Mouse (Mus musculus) hindbrain, embryonic 13.5 days (tissue): ENCODE measurements around the gene Fpr-rs4. TPM values are rescaled to one million over a fixed set of nuclear protein-coding genes. Genes with fewer than 3 reads are reported as not detected.
"Not testable (repeated sequence)": the region's sequence is repeated elsewhere in the genome, so short reads cannot be mapped to it uniquely, and the experiment has no call there.

Experiments used
- ATAC-seq: fragments of 200-750 bp; cut with Nextera tagmentation; 2 replicates; pipeline ENCODE4 v1.8.0; 2017; ENCODE audit warnings: moderate TSS enrichment; ENCODE audit not compliant: low FRiP score
- H3K27ac ChIP-seq: fragments of 300-500 bp; sonication (generic); 2 replicates; pipeline ENCODE4 v1.5.1; 2015; ENCODE audit warnings: inconsistent platforms, mild to moderate bottlenecking, moderate library complexity
- H3K27me3 ChIP-seq: fragments of 300-500 bp; sonication (generic); 2 replicates; pipeline ENCODE4 v1.6.1; 2015; ENCODE audit warnings: mild to moderate bottlenecking, inconsistent platforms
- H3K36me3 ChIP-seq: fragments of 300-500 bp; sonication (generic); 2 replicates; pipeline ENCODE4 v1.6.1; 2015; ENCODE audit warnings: mild to moderate bottlenecking, inconsistent platforms
- H3K4me1 ChIP-seq: fragments of 300-500 bp; sonication (generic); replicated peaks from 2 replicates; pipeline ENCODE4 v1.6.1; 2015; ENCODE audit warnings: inconsistent platforms
- H3K4me2 ChIP-seq: fragments of 300-500 bp; sonication (generic); 2 replicates; pipeline ENCODE4 v1.6.1; 2015; ENCODE audit warnings: inconsistent platforms, mild to moderate bottlenecking, moderate library complexity
- H3K4me3 ChIP-seq: fragments of 300-500 bp; sonication (generic); 2 replicates; pipeline ENCODE4 v1.5.1; 2015; ENCODE audit warnings: mild to moderate bottlenecking, inconsistent platforms
- H3K9ac ChIP-seq: fragments of 300-500 bp; sonication (generic); 2 replicates; pipeline ENCODE4 v1.6.1; 2015; ENCODE audit warnings: mild to moderate bottlenecking, inconsistent platforms
- H3K9me3 ChIP-seq: fragments of 300-500 bp; sonication (generic); 2 replicates; pipeline ENCODE4 v1.6.1; 2016; ENCODE audit warnings: inconsistent platforms
- WGBS: fragments of 180-500 bp; shearing (Covaris S2); methylation state at CpG from one replicate; pipeline ENCODE4 v1.1.7; 2015; 5-methylcytosine and 5-hydroxymethylcytosine counted together
- polyA plus RNA-seq: library from polyadenylated mRNA; unstranded; fragments of >200 nt; fragmentation: Nextera tagmentation; extraction: Ambion mirVana; gene quantifications from 2 replicates; pipeline ENCODE4 v1.2.1, GENCODE M21; 2015

Gene Fpr-rs4
- not detected in 2 replicates for polyA plus RNA-seq

GRCm38 (mm10) chr17:18021433-18021832, at the start of gene Fpr-rs4:
TSS of gene Fpr-rs4 (plus strand) at chr17:18021733.
- no peak within 1 kb of the TSS for H3K4me2 ChIP-seq
- H3K9ac ChIP-seq: no peak within 1 kb of the TSS
- 70% methylated on average over 2 of the region's 2 CpGs for WGBS

GRCm38 (mm10) chr17:17973443-17973842, 48.1 kb upstream of the Fpr-rs4 start:
- no peak overlapping the region for H3K4me2 ChIP-seq
- no peak for ATAC-seq
- H3K9me3 ChIP-seq: peaks cover 2% of the 10 kb centered on the region
- H3K4me3 ChIP-seq: no peak overlapping the region
- no peak overlapping the region for H3K9ac ChIP-seq
- H3K36me3 ChIP-seq: no peaks in the 10 kb centered on the region
- H3K4me1 ChIP-seq: no peaks in the 10 kb centered on the region
- no peaks in the 10 kb centered on the region for H3K27me3 ChIP-seq
- 21% methylated on average over 1 of the region's 1 CpGs for WGBS
- no peak overlapping the region for H3K27ac ChIP-seq

More at GRCm38 (mm10) chr17:18021433-18021832, at the start of gene Fpr-rs4:
- Histone ChIP-seq H3K27ac (no peak within 1 kb of the TSS), H3K36me3 (no peaks in the 10 kb centered on the region), H3K4me1 (no peaks in the 10 kb centered on the region), H3K4me3 (no peak within 1 kb of the TSS), H3K27me3 (no peaks in the 10 kb centered on the region), H3K9me3 (no peaks in the 10 kb centered on the region)
- ATAC-seq: no peak

GRCm38 (mm10) chr17:17981232-17981631, 40.3 kb upstream of the Fpr-rs4 start:
- WGBS: 79% methylated on average over 2 of the region's 2 CpGs
- not testable (repeated sequence) for H3K4me3 ChIP-seq, H3K4me1 ChIP-seq, H3K9ac ChIP-seq, H3K27me3 ChIP-seq, ATAC-seq, H3K27ac ChIP-seq, H3K36me3 ChIP-seq, H3K4me2 ChIP-seq
- H3K9me3 ChIP-seq: peaks cover 13% of the 10 kb centered on the region; the same call in 1 of the 2 replicates

GRCm38 (mm10) chr17:18004752-18005151, 16.8 kb upstream of the Fpr-rs4 start:
- Histone ChIP-seq H3K9ac (no peak overlapping the region), H3K4me2 (no peak overlapping the region), H3K36me3 (no peaks in the 10 kb centered on the region), H3K4me1 (no peaks in the 10 kb centered on the region), H3K27ac (no peak overlapping the region), H3K4me3 (no peak overlapping the region), H3K27me3 (no peaks in the 10 kb centered on the region), H3K9me3 (no peaks in the 10 kb centered on the region)
- no peak for ATAC-seq
- WGBS: 91% methylated on average over 1 of the region's 1 CpGs

GRCm38 (mm10) chr17:18049124-18049523, 27.6 kb downstream of the Fpr-rs4 start, which contains the start of gene Vmn2r124:
TSS of gene Vmn2r124 (plus strand) at chr17:18049424.
- no peaks in the 10 kb centered on the region for H3K9me3 ChIP-seq
- no peak within 1 kb of the TSS for H3K4me3 ChIP-seq
- H3K9ac ChIP-seq: no peak within 1 kb of the TSS
- ATAC-seq: no peak
- 65% methylated on average over 2 of the region's 2 CpGs for WGBS
- no peaks in the 10 kb centered on the region for H3K36me3 ChIP-seq
- no peak within 1 kb of the TSS for H3K4me2 ChIP-seq
- no peaks in the 10 kb centered on the region for H3K27me3 ChIP-seq
- no peaks in the 10 kb centered on the region for H3K4me1 ChIP-seq
- no peak within 1 kb of the TSS for H3K27ac ChIP-seq

Other genes with a start within 250 kb of the Fpr-rs4 start
- 34.0 and 38.5 TPM in 2 replicates for gene Spaca6, start 194.6 kb upstream of the Fpr-rs4 start, polyA plus RNA-seq
- gene Has1, start 166.5 kb upstream of the Fpr-rs4 start, polyA plus RNA-seq: 1.1 and 1.2 TPM in 2 replicates
- gene Fpr1, start 137.8 kb upstream of the Fpr-rs4 start, polyA plus RNA-seq: not detected in 2 replicates
- not detected in 2 replicates for gene Fpr2, start 133.9 kb upstream of the Fpr-rs4 start, polyA plus RNA-seq
- gene Fpr3, start 133.9 kb upstream of the Fpr-rs4 start, polyA plus RNA-seq: not detected in 2 replicates
- gene Vmn2r124, start 27.7 kb downstream of the Fpr-rs4 start, polyA plus RNA-seq: 0.03 TPM in 1 of 2 replicates, not detected in the other
- not detected in 2 replicates for gene Vmn2r91, start 63.3 kb downstream of the Fpr-rs4 start, polyA plus RNA-seq
- not detected in 2 replicates for gene Vmn2r92, start 130.2 kb downstream of the Fpr-rs4 start, polyA plus RNA-seq